Mouse (Mus musculus) forebrain, embryonic 10.5 days (tissue): ENCODE measurements at regions not wholly inside any gene's neighbourhood (a gene's known extent, or its start where the extent isn't known, plus 50 kb on each side); places are given as distances from the start of the nearest gene placed in this dataset.
"Not testable (repeated sequence)": the region's sequence is repeated elsewhere in the genome, so short reads cannot be mapped to it uniquely, and the experiment has no call there.

Source experiments
- DNase-seq: peaks from one replicate; pipeline ENCODE4 v3.0.0-alpha.2; 2017; ENCODE audit warnings: low spot score; ENCODE audit errors: extremely low spot score
- H3K27ac ChIP-seq: fragments of 300-500 bp; sonication (generic); 2 replicates; pipeline ENCODE4 v1.5.1; 2016; ENCODE audit warnings: mild to moderate bottlenecking
- H3K27me3 ChIP-seq: fragments of 300-500 bp; sonication (generic); 2 replicates; pipeline ENCODE4 v1.6.1; 2016; ENCODE audit warnings: mild to moderate bottlenecking; ENCODE audit not compliant: poor library complexity, severe bottlenecking
- H3K36me3 ChIP-seq: fragments of 300-500 bp; sonication (generic); replicated peaks from 2 replicates; pipeline ENCODE4 v1.6.1; 2016; ENCODE audit warnings: mild to moderate bottlenecking, moderate library complexity
- H3K4me1 ChIP-seq: fragments of 300-500 bp; sonication (generic); 2 replicates; pipeline ENCODE4 v1.6.1; 2016
- H3K4me3 ChIP-seq: fragments of 300-500 bp; sonication (generic); 2 replicates; pipeline ENCODE4 v1.5.1; 2016; ENCODE audit warnings: mild to moderate bottlenecking, moderate library complexity
- H3K9me3 ChIP-seq: fragments of 300-500 bp; sonication (generic); 2 replicates; pipeline ENCODE4 v1.6.1; 2016; ENCODE audit warnings: mild to moderate bottlenecking, moderate library complexity
- WGBS: fragments of 180-500 bp; shearing (Covaris S2); methylation state at CpG from one replicate; pipeline ENCODE4 v1.1.7; 2016; 5-methylcytosine and 5-hydroxymethylcytosine counted together

GRCm38 (mm10) chr2:100918122-100918521 is 706.4 kb upstream of the Rag2 start:
- 80% methylated on average over 3 of the region's 3 CpGs for WGBS
- Histone ChIP-seq H3K9me3 (no peaks in the 10 kb centered on the region), H3K36me3 (no peaks in the 10 kb centered on the region), H3K27ac (no peak overlapping the region), H3K27me3 (no peaks in the 10 kb centered on the region), H3K4me1 (no peaks in the 10 kb centered on the region), H3K4me3 (no peak overlapping the region)
- no peak for DNase-seq

GRCm38 (mm10) chr2:100919537-100920212 is 704.8 kb upstream of the Rag2 start:
- Histone ChIP-seq H3K4me1 (no peaks in the 10 kb centered on the region), H3K4me3 (no peak overlapping the region), H3K9me3 (no peaks in the 10 kb centered on the region), H3K27ac (no peak overlapping the region), H3K36me3 (no peaks in the 10 kb centered on the region), H3K27me3 (no peaks in the 10 kb centered on the region)
- WGBS, result 83% methylated on average over 1 of the region's 1 CpGs
- no peak for DNase-seq

DNA sequence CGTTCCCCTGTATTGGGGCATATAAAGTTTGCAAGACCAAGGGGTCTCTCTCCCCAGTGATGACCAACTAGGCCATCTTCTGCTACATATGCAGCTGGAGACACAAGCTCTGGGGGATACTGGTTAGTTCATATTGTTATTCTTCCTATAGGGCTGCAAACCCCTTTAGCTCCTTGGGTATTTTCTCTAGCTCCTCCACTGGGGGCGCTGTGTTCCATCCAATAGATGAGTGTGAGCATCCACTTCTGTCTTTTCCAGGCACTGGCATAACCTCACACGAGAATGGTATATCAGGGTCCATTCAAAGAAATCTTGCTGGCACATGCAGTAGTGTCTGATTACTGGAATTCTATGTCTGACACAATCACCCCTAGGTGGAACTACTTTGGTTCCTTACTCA is 675.9 kb upstream of the Rag2 start:
- not testable (repeated sequence) for H3K36me3 ChIP-seq, H3K4me3 ChIP-seq, H3K4me1 ChIP-seq, H3K27ac ChIP-seq, H3K9me3 ChIP-seq, H3K27me3 ChIP-seq
- peak; percentile 16 for DNase-seq
- 48% methylated on average over 3 of the region's 3 CpGs for WGBS

GRCm38 (mm10) chr2:100959412-100959811 is 665.1 kb upstream of the Rag2 start:
- 86% methylated on average over 1 of the region's 1 CpGs for WGBS

GRCm38 (mm10) chr2:100964584-100964983 is 659.9 kb upstream of the Rag2 start:
- WGBS, result 92% methylated on average over 2 of the region's 2 CpGs
- Histone ChIP-seq H3K27me3 (no peaks in the 10 kb centered on the region), H3K4me1 (no peaks in the 10 kb centered on the region), H3K4me3 (no peak overlapping the region), H3K36me3 (no peaks in the 10 kb centered on the region), H3K9me3 (no peaks in the 10 kb centered on the region), H3K27ac (no peak overlapping the region)
- no peak for DNase-seq

More at GRCm38 (mm10) chr2:100959412-100959811, 665.1 kb upstream of the Rag2 start:
- no peaks in the 10 kb centered on the region for H3K4me1 ChIP-seq
- H3K4me3 ChIP-seq, result no peak overlapping the region
- no peak overlapping the region for H3K27ac ChIP-seq
- H3K9me3 ChIP-seq, result no peaks in the 10 kb centered on the region
- H3K27me3 ChIP-seq, result no peaks in the 10 kb centered on the region
- H3K36me3 ChIP-seq, result no peaks in the 10 kb centered on the region
- no peak for DNase-seq

- Histone ChIP-seq H3K4me1 (no peaks in the 10 kb centered on the region), H3K9me3 (no peaks in the 10 kb centered on the region), H3K27ac (no peak overlapping the region), H3K36me3 (no peaks in the 10 kb centered on the region), H3K4me3 (no peak overlapping the region), H3K27me3 (no peaks in the 10 kb centered on the region)
- no peak for DNase-seq
Measured at GRCm38 (mm10) chr2:100977202-100977601, 647.3 kb upstream of the Rag2 start.

DNA sequence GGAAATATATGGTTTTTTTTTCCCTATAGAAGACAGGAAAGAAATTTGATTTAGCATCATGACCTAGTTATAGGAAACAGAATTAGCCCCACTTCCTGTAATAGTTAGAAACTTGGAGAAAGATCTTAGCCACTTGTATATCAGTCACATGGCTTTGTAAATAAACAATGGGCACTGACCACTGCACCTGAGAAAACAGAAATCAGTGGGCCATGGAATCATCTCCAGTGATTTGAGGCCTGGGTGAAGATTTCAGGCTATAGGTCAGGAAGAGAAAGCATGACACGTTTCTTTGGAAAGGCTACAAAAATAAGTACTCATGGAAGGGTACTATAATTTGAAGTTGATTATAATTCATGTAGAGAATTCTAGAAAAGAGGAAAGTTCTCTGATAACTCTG is 642.2 kb upstream of the Rag2 start:
- Histone ChIP-seq H3K4me1 (no peaks in the 10 kb centered on the region), H3K9me3 (no peaks in the 10 kb centered on the region), H3K4me3 (no peak overlapping the region), H3K27me3 (no peaks in the 10 kb centered on the region), H3K27ac (no peak overlapping the region), H3K36me3 (no peaks in the 10 kb centered on the region)
- no peak for DNase-seq
- WGBS, result 70% methylated on average over 1 of the region's 1 CpGs

DNA sequence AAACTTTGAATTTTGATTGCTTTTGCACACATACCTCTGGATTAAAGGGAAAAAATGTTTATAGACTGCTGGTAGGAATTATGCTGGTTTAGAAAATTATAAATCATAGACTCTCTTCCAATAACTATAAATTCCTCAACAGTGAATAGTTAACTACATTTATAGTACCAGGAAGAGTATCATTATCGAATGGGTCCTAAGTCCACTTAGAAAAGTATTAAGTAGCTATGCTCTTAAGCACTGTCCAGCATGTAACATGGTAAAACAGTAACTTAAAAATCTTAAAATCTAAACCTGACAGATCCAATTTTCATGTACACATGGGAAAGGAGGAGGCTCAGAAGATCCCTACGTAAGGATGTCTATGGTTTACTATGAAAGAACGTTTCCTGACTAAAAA is 609.2 kb upstream of the Rag2 start:
- WGBS, result 89% methylated on average over 3 of the region's 3 CpGs
- no peak overlapping the region for H3K27ac ChIP-seq
- no peaks in the 10 kb centered on the region for H3K4me1 ChIP-seq
- no peak overlapping the region for H3K4me3 ChIP-seq
- no peak for DNase-seq
- H3K36me3 ChIP-seq, result no peaks in the 10 kb centered on the region
- H3K27me3 ChIP-seq, result no peaks in the 10 kb centered on the region
- no peaks in the 10 kb centered on the region for H3K9me3 ChIP-seq

- Histone ChIP-seq H3K9me3 (no peaks in the 10 kb centered on the region), H3K4me1 (no peaks in the 10 kb centered on the region), H3K36me3 (no peaks in the 10 kb centered on the region), H3K27ac (no peak overlapping the region), H3K27me3 (no peaks in the 10 kb centered on the region), H3K4me3 (no peak overlapping the region)
- WGBS, result 100% methylated on average over 2 of the region's 2 CpGs
- no peak for DNase-seq
Measured at GRCm38 (mm10) chr2:101019384-101019783, 605.1 kb upstream of the Rag2 start.

DNA sequence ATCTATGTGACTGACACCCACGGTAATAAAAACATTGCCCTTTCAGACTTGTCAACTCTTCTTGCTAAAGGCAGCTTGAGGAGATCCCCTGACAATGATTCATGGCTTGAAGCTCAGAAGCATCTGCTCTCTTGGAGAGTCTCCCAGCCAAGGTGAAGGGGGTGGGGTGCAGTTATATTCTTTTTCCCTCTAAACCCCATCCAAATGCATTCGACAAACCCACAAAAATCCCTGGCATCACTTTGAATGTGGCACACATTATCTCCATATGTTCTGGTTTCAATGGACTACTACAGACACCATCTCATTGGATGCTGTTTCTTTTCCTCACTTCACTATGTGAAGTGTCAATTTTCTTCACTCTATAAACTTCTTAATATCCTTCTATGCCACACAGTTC is 603.0 kb upstream of the Rag2 start:
- no peak for DNase-seq
- H3K4me1 ChIP-seq, result no peaks in the 10 kb centered on the region
- no peak overlapping the region for H3K27ac ChIP-seq
- H3K36me3 ChIP-seq, result no peaks in the 10 kb centered on the region
- WGBS, result 90% methylated on average over 2 of the region's 2 CpGs
- no peaks in the 10 kb centered on the region for H3K27me3 ChIP-seq
- no peaks in the 10 kb centered on the region for H3K9me3 ChIP-seq
- H3K4me3 ChIP-seq, result no peak overlapping the region

- H3K9me3 ChIP-seq, result no peaks in the 10 kb centered on the region
- 91% methylated on average over 3 of the region's 3 CpGs for WGBS
Measured at GRCm38 (mm10) chr2:101043050-101043449, 581.5 kb upstream of the Rag2 start.

GRCm38 (mm10) chr2:101062939-101063338 is 561.6 kb upstream of the Rag2 start:
- 93% methylated on average over 4 of the region's 4 CpGs for WGBS
- no peaks in the 10 kb centered on the region for H3K36me3 ChIP-seq

More at GRCm38 (mm10) chr2:101043050-101043449, 581.5 kb upstream of the Rag2 start:
- Histone ChIP-seq H3K27ac (no peak overlapping the region), H3K4me1 (no peaks in the 10 kb centered on the region), H3K4me3 (no peak overlapping the region), H3K36me3 (no peaks in the 10 kb centered on the region), H3K27me3 (no peaks in the 10 kb centered on the region)
- no peak for DNase-seq

DNA sequence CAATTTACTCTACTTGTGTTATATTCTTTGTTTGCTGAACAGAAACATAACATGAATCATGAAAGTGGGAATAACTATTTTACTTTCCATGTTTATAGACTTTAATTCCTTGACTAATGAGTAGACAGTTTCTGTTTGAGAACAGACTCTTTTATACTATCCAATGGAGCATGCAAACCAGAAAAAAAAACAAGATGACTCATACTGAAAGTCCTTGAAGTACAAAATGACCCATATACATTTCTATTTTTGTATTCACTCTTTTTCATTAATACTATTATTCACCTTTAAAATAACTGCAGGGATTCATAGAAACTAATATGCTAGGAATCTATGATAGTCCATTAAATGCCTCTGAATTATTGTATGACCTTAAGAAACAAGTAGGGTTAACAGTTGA is 549.5 kb upstream of the Rag2 start:
- Histone ChIP-seq H3K27ac (no peak overlapping the region), H3K27me3 (no peaks in the 10 kb centered on the region), H3K36me3 (no peaks in the 10 kb centered on the region), H3K4me1 (no peaks in the 10 kb centered on the region), H3K9me3 (no peaks in the 10 kb centered on the region), H3K4me3 (no peak overlapping the region)
- no peak for DNase-seq

More at GRCm38 (mm10) chr2:101062939-101063338, 561.6 kb upstream of the Rag2 start:
- no peak overlapping the region for H3K4me3 ChIP-seq
- H3K27me3 ChIP-seq, result no peaks in the 10 kb centered on the region
- DNase-seq, result no peak
- H3K27ac ChIP-seq, result no peak overlapping the region
- no peaks in the 10 kb centered on the region for H3K9me3 ChIP-seq
- H3K4me1 ChIP-seq, result no peaks in the 10 kb centered on the region

GRCm38 (mm10) chr2:101080231-101080630 is 544.3 kb upstream of the Rag2 start:
- 76% methylated on average over 1 of the region's 1 CpGs for WGBS
- no peaks in the 10 kb centered on the region for H3K4me1 ChIP-seq
- no peak for DNase-seq
- H3K36me3 ChIP-seq, result no peaks in the 10 kb centered on the region
- H3K9me3 ChIP-seq, result no peaks in the 10 kb centered on the region
- no peak overlapping the region for H3K27ac ChIP-seq
- H3K4me3 ChIP-seq, result no peak overlapping the region
- no peaks in the 10 kb centered on the region for H3K27me3 ChIP-seq
